In genomic region chr17:45933034-45933433, GRCm38 (mm10) we compare ENCODE assay signal across 9 mouse cellular contexts.
"Had no signal": no experiment of that assay in that cellular context is flagged by ENCODE, and none has a peak within 500 bp of the region (broad histone marks: within the 10 kb centered on the region; RNA-seq: fewer than 3 reads in every experiment).

No protein-coding gene starts in this region.

- H3K27ac ChIP-seq: limb, embryonic 15.5 days; liver, embryonic 13.5 days; neural tube, embryonic 12.5 days had no signal

- H3K9me3 ChIP-seq: limb, embryonic 15.5 days; liver, embryonic 13.5 days; neural tube, embryonic 12.5 days had no signal

- ATAC-seq: intestine, embryonic 16.5 days had no signal

- H3K27me3 ChIP-seq: limb, embryonic 15.5 days; liver, embryonic 13.5 days had no signal

- H3K36me3 ChIP-seq: limb, embryonic 15.5 days; liver, embryonic 13.5 days; neural tube, embryonic 12.5 days had no signal

- H3K9ac ChIP-seq: limb, embryonic 15.5 days; liver, embryonic 13.5 days; liver, postnatal 0 days; neural tube, embryonic 12.5 days had no signal

- H3K4me2 ChIP-seq: limb, embryonic 15.5 days; liver, embryonic 13.5 days; neural tube, embryonic 12.5 days had no signal

- DNase-seq: layer of hippocampus, adult 9-11 months; layer of hippocampus, postnatal 36 days; liver, embryonic 13.5 days; liver, postnatal 0 days; thymus, postnatal 4 days had no signal

- H3K4me3 ChIP-seq: limb, embryonic 15.5 days; liver, embryonic 13.5 days; myocyte; neural tube, embryonic 12.5 days had no signal
